Mouse (Mus musculus): ENCODE measurements around the gene Inka2.

DNA sequence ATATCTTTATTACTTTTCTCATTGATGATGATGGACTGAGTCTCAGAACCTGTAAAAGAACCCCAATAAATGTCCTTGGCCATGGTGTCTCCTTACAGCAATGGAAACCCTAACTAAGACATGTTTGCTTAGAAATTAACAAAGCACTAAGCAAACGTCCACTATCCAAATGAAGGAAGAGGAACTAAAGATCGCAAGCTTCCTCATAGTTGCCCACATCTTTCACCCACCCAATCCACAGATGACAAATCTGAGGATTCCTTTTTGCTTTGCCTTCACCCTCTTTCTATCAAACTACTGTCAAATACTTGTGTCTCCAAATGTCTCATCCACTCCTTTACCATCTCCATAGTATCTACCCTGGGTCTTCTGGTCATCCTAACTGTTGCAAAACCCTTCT is 15.9 kb upstream of the Inka2 start:
- TF ChIP-seq POLR2A (IDR thresholded peaks at IDR 0.05; ENCODE audit: borderline replicate concordance, control insufficient read depth, low read depth, low read length): no peak
- no peak for TF ChIP-seq CTCF (IDR thresholded peaks at IDR 0.05; ENCODE audit: control insufficient read depth, insufficient read depth, low read length)

Data from bone marrow, adult 2 months (tissue).